Mouse (Mus musculus): ENCODE results near the gene Igflr1. TPM values are rescaled to one million over a fixed set of nuclear protein-coding genes. Genes with fewer than 3 reads are reported as not detected.

The Igflr1 gene
- polyA plus RNA-seq, 1 experiment = 17.0 TPM

GRCm38 (mm10) chr7:30572389-30572788 is 7.2 kb downstream of the Igflr1 start:
- no peak for TF ChIP-seq POLR2A (IDR thresholded peaks at IDR 0.05; ENCODE audit: low read depth, low read length)
- TF ChIP-seq CTCF (IDR thresholded peaks at IDR 0.05; ENCODE audit: extremely low read depth, insufficient read depth, insufficient read length, insufficient replicate concordance) = no peak
- Histone ChIP-seq H3K4me1 (ENCODE audit: control insufficient read depth, insufficient read depth, insufficient read length) (no peaks in the 10 kb centered on the region), H3K27me3 (ENCODE audit: control insufficient read depth, insufficient read depth, low read length) (no peaks in the 10 kb centered on the region), H3K36me3 (ENCODE audit: control insufficient read depth, insufficient read depth, low read length) (peaks cover 60% of the 10 kb centered on the region), H3K4me3 (ENCODE audit: extremely low read depth, insufficient read depth, insufficient read length) (no peak overlapping the region), H3K27ac (ENCODE audit: insufficient read depth, low read length) (no peak overlapping the region)
- WGBS = 79% methylated on average over 5 of the region's 5 CpGs
- no peak for DNase-seq (ENCODE audit: low read depth in 1 of 2, low spot score in 2 of 2)

- TF ChIP-seq POLR2A (IDR thresholded peaks at IDR 0.05; ENCODE audit: low read depth, low read length) = no peak
- TF ChIP-seq CTCF (IDR thresholded peaks at IDR 0.05; ENCODE audit: extremely low read depth, insufficient read depth, insufficient read length, insufficient replicate concordance) = no peak
Observed at GRCm38 (mm10) chr7:30572969-30573368, 7.7 kb downstream of the Igflr1 start.

DNA sequence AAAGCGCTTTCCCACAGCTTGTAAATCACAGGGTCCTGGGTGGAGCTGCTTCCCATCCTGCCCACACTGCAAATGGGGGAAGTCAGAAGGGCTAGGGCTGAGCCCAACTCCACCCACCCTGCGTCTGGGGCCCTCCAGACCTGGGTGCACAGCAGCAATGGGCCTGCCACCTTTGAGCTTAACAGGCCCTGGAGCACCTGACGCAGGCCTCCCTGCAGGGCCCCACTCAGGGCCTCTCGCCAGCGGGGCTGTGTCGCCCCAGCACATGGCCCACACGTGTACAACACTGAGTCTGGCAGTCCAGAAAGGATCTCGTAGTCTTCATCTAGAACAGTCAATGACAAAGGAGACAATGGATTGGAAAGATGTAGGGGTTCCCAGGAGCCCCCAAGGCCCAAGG is 14.7 kb downstream of the Igflr1 start:
- Histone ChIP-seq H3K27ac (ENCODE audit: insufficient read depth, low read length) (no peak overlapping the region), H3K4me3 (ENCODE audit: extremely low read depth, insufficient read depth, insufficient read length) (no peak overlapping the region), H3K36me3 (ENCODE audit: control insufficient read depth, insufficient read depth, low read length) (peaks cover 66% of the 10 kb centered on the region), H3K27me3 (ENCODE audit: control insufficient read depth, insufficient read depth, low read length) (no peaks in the 10 kb centered on the region), H3K4me1 (ENCODE audit: control insufficient read depth, insufficient read depth, insufficient read length) (no peaks in the 10 kb centered on the region)
- no peak for DNase-seq (ENCODE audit: low read depth in 1 of 2, low spot score in 2 of 2)
- TF ChIP-seq POLR2A (IDR thresholded peaks at IDR 0.05; ENCODE audit: low read depth, low read length) (no peak), CTCF (IDR thresholded peaks at IDR 0.05; ENCODE audit: extremely low read depth, insufficient read depth, insufficient read length, insufficient replicate concordance) (no peak)
- WGBS = 89% methylated on average over 8 of the region's 8 CpGs

More at GRCm38 (mm10) chr7:30572969-30573368, 7.7 kb downstream of the Igflr1 start:
- Histone ChIP-seq H3K4me1 (ENCODE audit: control insufficient read depth, insufficient read depth, insufficient read length) (no peaks in the 10 kb centered on the region), H3K36me3 (ENCODE audit: control insufficient read depth, insufficient read depth, low read length) (peaks cover 63% of the 10 kb centered on the region), H3K4me3 (ENCODE audit: extremely low read depth, insufficient read depth, insufficient read length) (no peak overlapping the region), H3K27me3 (ENCODE audit: control insufficient read depth, insufficient read depth, low read length) (no peaks in the 10 kb centered on the region), H3K27ac (ENCODE audit: insufficient read depth, low read length) (no peak overlapping the region)
- no peak for DNase-seq (ENCODE audit: low read depth in 1 of 2, low spot score in 2 of 2)
- 80% methylated on average over 2 of the region's 2 CpGs for WGBS

- Histone ChIP-seq H3K4me3 (ENCODE audit: extremely low read depth, insufficient read depth, insufficient read length) (no peak overlapping the region), H3K4me1 (ENCODE audit: control insufficient read depth, insufficient read depth, insufficient read length) (no peaks in the 10 kb centered on the region), H3K27me3 (ENCODE audit: control insufficient read depth, insufficient read depth, low read length) (no peaks in the 10 kb centered on the region), H3K36me3 (ENCODE audit: control insufficient read depth, insufficient read depth, low read length) (peaks cover 60% of the 10 kb centered on the region), H3K27ac (ENCODE audit: insufficient read depth, low read length) (no peak overlapping the region)
- WGBS = 98% methylated on average over 16 of the region's 16 CpGs
- DNase-seq (ENCODE audit: low read depth in 1 of 2, low spot score in 2 of 2) = no peak
- TF ChIP-seq POLR2A (IDR thresholded peaks at IDR 0.05; ENCODE audit: low read depth, low read length) = no peak
Observed at GRCm38 (mm10) chr7:30581547-30581946, 16.3 kb downstream of the Igflr1 start.

DNA sequence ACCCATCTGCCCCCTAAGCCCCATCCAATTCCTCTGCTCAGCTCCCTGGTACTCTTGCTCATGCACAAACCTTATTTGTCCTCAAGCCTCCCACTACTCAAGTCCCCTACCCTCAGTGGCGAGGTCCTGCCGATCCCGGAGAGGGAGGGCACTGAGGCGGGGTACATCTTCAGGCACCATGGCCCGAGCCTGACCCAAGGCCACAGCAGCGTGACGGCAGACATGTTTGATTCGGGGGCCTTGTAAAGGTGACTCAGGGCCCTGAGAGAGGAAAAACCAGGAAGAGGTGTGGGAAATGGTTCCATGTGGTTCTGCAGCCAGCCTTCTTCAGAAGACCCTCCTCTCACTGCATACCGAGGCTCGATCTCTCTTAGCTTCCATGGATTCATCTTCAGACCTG is 19.1 kb downstream of the Igflr1 start:
- Histone ChIP-seq H3K36me3 (ENCODE audit: control insufficient read depth, insufficient read depth, low read length) (peaks cover 39% of the 10 kb centered on the region), H3K4me1 (ENCODE audit: control insufficient read depth, insufficient read depth, insufficient read length) (peaks cover 2% of the 10 kb centered on the region; the same call in 1 of the 2 replicates), H3K27ac (ENCODE audit: insufficient read depth, low read length) (no peak overlapping the region), H3K27me3 (ENCODE audit: control insufficient read depth, insufficient read depth, low read length) (no peaks in the 10 kb centered on the region), H3K4me3 (ENCODE audit: extremely low read depth, insufficient read depth, insufficient read length) (no peak overlapping the region)
- DNase-seq (ENCODE audit: low read depth in 1 of 2, low spot score in 2 of 2) = no peak
- 93% methylated on average over 10 of the region's 10 CpGs for WGBS
- no peak for TF ChIP-seq POLR2A (IDR thresholded peaks at IDR 0.05; ENCODE audit: low read depth, low read length)
- TF ChIP-seq CTCF (IDR thresholded peaks at IDR 0.05; ENCODE audit: extremely low read depth, insufficient read depth, insufficient read length, insufficient replicate concordance) = no peak

DNA sequence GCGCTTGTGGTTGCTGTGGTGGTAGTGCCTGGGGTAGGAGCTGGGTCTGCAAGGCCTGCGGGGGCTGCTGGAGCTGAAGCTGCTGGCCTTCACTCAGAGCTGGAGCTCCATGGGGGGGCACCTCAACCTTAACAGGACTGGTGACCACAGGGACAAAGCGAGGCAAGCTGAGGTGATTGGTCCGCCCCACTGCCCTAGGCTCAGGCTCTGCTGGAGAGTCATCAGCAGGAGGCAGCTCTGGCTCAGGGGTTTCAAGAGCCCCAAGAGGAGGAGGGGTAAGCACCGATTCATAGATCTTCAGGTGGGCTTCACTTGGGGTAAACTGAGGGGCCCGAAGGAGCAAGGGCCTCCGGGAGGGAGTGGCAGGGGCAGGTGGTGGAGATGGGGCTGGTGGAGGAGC is 19.9 kb downstream of the Igflr1 start:
- peaks cover 33% of the 10 kb centered on the region for H3K36me3 ChIP-seq (ENCODE audit: control insufficient read depth, insufficient read depth, low read length)
- no peak for DNase-seq (ENCODE audit: low read depth in 1 of 2, low spot score in 2 of 2)
- no peak overlapping the region for H3K27ac ChIP-seq (ENCODE audit: insufficient read depth, low read length)
- H3K4me1 ChIP-seq (ENCODE audit: control insufficient read depth, insufficient read depth, insufficient read length) = peaks cover 6% of the 10 kb centered on the region
- H3K27me3 ChIP-seq (ENCODE audit: control insufficient read depth, insufficient read depth, low read length) = no peaks in the 10 kb centered on the region
- TF ChIP-seq POLR2A (IDR thresholded peaks at IDR 0.05; ENCODE audit: low read depth, low read length) (no peak), CTCF (IDR thresholded peaks at IDR 0.05; ENCODE audit: extremely low read depth, insufficient read depth, insufficient read length, insufficient replicate concordance) (no peak)
- no peak overlapping the region for H3K4me3 ChIP-seq (ENCODE audit: extremely low read depth, insufficient read depth, insufficient read length)
- 95% methylated on average over 7 of the region's 7 CpGs for whole genome bisulfite sequencing

DNA sequence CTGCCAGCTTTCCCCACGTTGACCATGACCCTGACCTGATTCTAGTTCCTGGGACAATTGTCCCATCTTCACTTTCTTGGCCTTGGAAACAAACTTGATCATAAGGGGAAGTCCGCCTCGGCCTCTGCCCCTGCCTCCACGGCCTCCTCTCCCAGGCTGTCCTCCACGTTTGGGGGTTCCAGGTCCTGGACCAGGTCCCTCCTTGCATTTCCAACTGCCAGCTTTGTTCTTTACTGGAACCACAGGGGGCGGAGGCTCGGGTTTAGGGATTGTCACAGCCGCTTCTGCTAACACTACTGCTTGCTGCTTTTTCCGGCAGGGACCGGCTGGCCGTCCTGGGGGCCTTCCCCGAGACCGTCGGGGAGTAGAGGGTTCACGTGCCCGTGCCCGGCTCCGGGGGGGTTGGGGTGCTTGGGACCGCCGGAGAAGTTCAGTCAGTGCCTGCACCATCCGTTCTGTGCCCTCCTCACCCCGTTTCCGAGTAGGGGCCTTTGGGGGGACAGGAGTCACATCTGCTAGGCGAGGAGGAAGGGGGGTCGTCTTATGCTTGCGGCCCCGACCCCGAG is 21.3 kb downstream of the Igflr1 start:
- no peak overlapping the region for H3K27ac ChIP-seq (ENCODE audit: insufficient read depth, low read length)
- DNase-seq (ENCODE audit: low read depth in 1 of 2, low spot score in 2 of 2) = no peak
- H3K4me3 ChIP-seq (ENCODE audit: extremely low read depth, insufficient read depth, insufficient read length) = no peak overlapping the region
- no peaks in the 10 kb centered on the region for H3K27me3 ChIP-seq (ENCODE audit: control insufficient read depth, insufficient read depth, low read length)
- 95% methylated on average over 28 of the region's 28 CpGs for WGBS
- H3K36me3 ChIP-seq (ENCODE audit: control insufficient read depth, insufficient read depth, low read length) = peaks cover 27% of the 10 kb centered on the region
- peaks cover 6% of the 10 kb centered on the region for H3K4me1 ChIP-seq (ENCODE audit: control insufficient read depth, insufficient read depth, insufficient read length)
- TF ChIP-seq POLR2A (IDR thresholded peaks at IDR 0.05; ENCODE audit: low read depth, low read length) (no peak), CTCF (IDR thresholded peaks at IDR 0.05; ENCODE audit: extremely low read depth, insufficient read depth, insufficient read length, insufficient replicate concordance) (no peak)

Data from spleen, adult 2 months (tissue).